Mouse (Mus musculus) heart, postnatal 14 days (tissue): ENCODE results near the gene Ncor2. TPM values are rescaled to one million over a fixed set of nuclear protein-coding genes. Genes with fewer than 3 reads are reported as not detected.

Source experiments
- DNase-seq, 2 experiments: peaks; one replicate each; pipeline ENCODE4 v3.0.0; 2021 to 2022
- intact Hi-C: fragments of 180-260 bp; cut with DNase I; formaldehyde crosslinking; loops from one replicate; pipeline ENCODE4 v1.15.1; 2025
- total RNA-seq, 2 experiments: library from RNA; stranded (reverse); gene quantifications; 2 replicates each; pipeline ENCODE4 v1.2.3; 2021

Ncor2 gene
- total RNA-seq, 2 experiments from 2014 or later, result 89.1 to 98.5 TPM

- DNase-seq, result no peak
- intact Hi-C loops, result no loop called here
Measured at GRCm38 (mm10) chr5:125136296-125136995, 42.6 kb downstream of the Ncor2 start.

GRCm38 (mm10) chr5:125134795-125135468 is 44.1 kb downstream of the Ncor2 start:
- peak; percentile 70 to 73 for DNase-seq
- intact Hi-C loops, result no loop called here

GRCm38 (mm10) chr5:125134391-125134790 is 44.6 kb downstream of the Ncor2 start:
- peak in 1 of 2 experiments; percentile 66 for DNase-seq
- intact Hi-C loops, result no loop called here

GRCm38 (mm10) chr5:125133651-125134050 is 45.4 kb downstream of the Ncor2 start:
- no peak for DNase-seq
- intact Hi-C loops, result no loop called here

- intact Hi-C loops, result no loop called here
- no peak for DNase-seq
Measured at GRCm38 (mm10) chr5:125132566-125133260, 46.3 kb downstream of the Ncor2 start.

GRCm38 (mm10) chr5:125132069-125132468 is 47.0 kb downstream of the Ncor2 start:
- no peak for DNase-seq
- intact Hi-C loops, result no loop called here

- DNase-seq, result no peak
- intact Hi-C loops, result no loop called here
Measured at GRCm38 (mm10) chr5:125130406-125130805, 48.6 kb downstream of the Ncor2 start.

- intact Hi-C loops, result no loop called here
- DNase-seq, result no peak
Measured at GRCm38 (mm10) chr5:125128939-125129385, 50.1 kb downstream of the Ncor2 start.

GRCm38 (mm10) chr5:125127920-125128319 is 51.1 kb downstream of the Ncor2 start:
- no peak for DNase-seq
- intact Hi-C loops, result no loop called here

GRCm38 (mm10) chr5:125127426-125127825 is 51.6 kb downstream of the Ncor2 start:
- intact Hi-C loops, result no loop called here
- no peak for DNase-seq

- no peak for DNase-seq
- intact Hi-C loops, result no loop called here
Measured at GRCm38 (mm10) chr5:125125966-125126464, 53.0 kb downstream of the Ncor2 start.

- peak in 1 of 2 experiments; percentile 44 for DNase-seq
- intact Hi-C loops, result no loop called here
Measured at GRCm38 (mm10) chr5:125125219-125125618, 53.8 kb downstream of the Ncor2 start.

- intact Hi-C loops, result loop anchor here (5.0 kb wide), 1 partner anchor 53 kb away; the partner anchor contains the start of gene Ncor2
- no peak for DNase-seq
Measured at GRCm38 (mm10) chr5:125124002-125124401, 55.0 kb downstream of the Ncor2 start.

GRCm38 (mm10) chr5:125123206-125123605 is 55.8 kb downstream of the Ncor2 start:
- intact Hi-C loops, result loop anchor here (5.0 kb wide), 1 partner anchor 54 kb away; the partner anchor contains the start of gene Ncor2
- peak in 1 of 2 experiments; percentile 48 for DNase-seq

GRCm38 (mm10) chr5:125122546-125122945 is 56.5 kb downstream of the Ncor2 start:
- intact Hi-C loops, result loop anchor here (5.0 kb wide), 1 partner anchor 55 kb away; the partner anchor contains the start of gene Ncor2

GRCm38 (mm10) chr5:125122049-125122448 is 57.0 kb downstream of the Ncor2 start:
- DNase-seq, result no peak
- intact Hi-C loops, result loop anchor here (5.0 kb wide), 1 partner anchor 55 kb away; the partner anchor contains the start of gene Ncor2

More at GRCm38 (mm10) chr5:125122546-125122945, 56.5 kb downstream of the Ncor2 start:
- DNase-seq, result no peak

- intact Hi-C loops, result loop anchor here (5.0 kb wide), 1 partner anchor 57 kb away; the partner anchor contains the start of gene Ncor2
- no peak for DNase-seq
Measured at GRCm38 (mm10) chr5:125120517-125121303, 58.3 kb downstream of the Ncor2 start.

GRCm38 (mm10) chr5:125117238-125117637 is 61.8 kb downstream of the Ncor2 start:
- no peak for DNase-seq
- intact Hi-C loops, result no loop called here

GRCm38 (mm10) chr5:125113029-125113428 is 66.0 kb downstream of the Ncor2 start:
- intact Hi-C loops, result no loop called here
- no peak for DNase-seq

- DNase-seq, result no peak
- intact Hi-C loops, result no loop called here
Measured at GRCm38 (mm10) chr5:125112588-125112987, 66.4 kb downstream of the Ncor2 start.
